Mouse (Mus musculus): ENCODE measurements around the gene Dnah5. TPM values are rescaled to one million over a fixed set of nuclear protein-coding genes. Genes with fewer than 3 reads are reported as not detected.
"Not testable (repeated sequence)": the region's sequence is repeated elsewhere in the genome, so short reads cannot be mapped to it uniquely, and the experiment has no call there.

Gene Dnah5
- total RNA-seq, 1 experiment from 2014 or later: not detected

- ATAC-seq (replicated peaks; ENCODE audit: low read depth, poor library complexity, severe bottlenecking): no peak
Measured at GRCm38 (mm10) chr15:28439702-28440101, 236.2 kb downstream of the Dnah5 start.

GRCm38 (mm10) chr15:28444494-28444893 is 240.9 kb downstream of the Dnah5 start:
- ATAC-seq (replicated peaks; ENCODE audit: low read depth, poor library complexity, severe bottlenecking): no peak

GRCm38 (mm10) chr15:28461091-28461778 is 257.7 kb downstream of the Dnah5 start:
- not testable (repeated sequence) for ATAC-seq (replicated peaks; ENCODE audit: low read depth, poor library complexity, severe bottlenecking)

GRCm38 (mm10) chr15:28466591-28467247 is 263.2 kb downstream of the Dnah5 start:
- no peak for ATAC-seq (replicated peaks; ENCODE audit: low read depth, poor library complexity, severe bottlenecking)

- ATAC-seq (replicated peaks; ENCODE audit: low read depth, poor library complexity, severe bottlenecking): no peak
Measured at GRCm38 (mm10) chr15:28473749-28474390, 270.3 kb downstream of the Dnah5 start.

- no peak for ATAC-seq (replicated peaks; ENCODE audit: low read depth, poor library complexity, severe bottlenecking)
Measured at GRCm38 (mm10) chr15:28502820-28503219, 299.3 kb downstream of the Dnah5 start.

- ATAC-seq (replicated peaks; ENCODE audit: low read depth, poor library complexity, severe bottlenecking): no peak
Measured at GRCm38 (mm10) chr15:28515176-28515575, 311.6 kb downstream of the Dnah5 start.

Other genes with a start within 250 kb of the Dnah5 start
- 16.9 and 21.7 TPM in 2 replicates for gene Trio, start 177.9 kb upstream of the Dnah5 start, total RNA-seq (2017)

Measured in common myeloid progenitor, adult 5-6 weeks (primary cell).